Mouse (Mus musculus) activated CD4-positive, CD25-positive, alpha-beta regulatory T cell, adult 9 weeks (primary cell): Measurements from ENCODE around the gene Tmem184b. TPM values are rescaled to one million over a fixed set of nuclear protein-coding genes. Genes with fewer than 3 reads are reported as not detected.

Experiments
- polyA plus RNA-seq: library from polyadenylated mRNA; unstranded; fragments of 100-300 nt; shearing (Covaris generic); gene quantifications from one replicate; pipeline ENCODE4 v1.2.1, GENCODE M21; 2017

Tmem184b gene
- polyA plus RNA-seq, result 37.2 TPM

DNA sequence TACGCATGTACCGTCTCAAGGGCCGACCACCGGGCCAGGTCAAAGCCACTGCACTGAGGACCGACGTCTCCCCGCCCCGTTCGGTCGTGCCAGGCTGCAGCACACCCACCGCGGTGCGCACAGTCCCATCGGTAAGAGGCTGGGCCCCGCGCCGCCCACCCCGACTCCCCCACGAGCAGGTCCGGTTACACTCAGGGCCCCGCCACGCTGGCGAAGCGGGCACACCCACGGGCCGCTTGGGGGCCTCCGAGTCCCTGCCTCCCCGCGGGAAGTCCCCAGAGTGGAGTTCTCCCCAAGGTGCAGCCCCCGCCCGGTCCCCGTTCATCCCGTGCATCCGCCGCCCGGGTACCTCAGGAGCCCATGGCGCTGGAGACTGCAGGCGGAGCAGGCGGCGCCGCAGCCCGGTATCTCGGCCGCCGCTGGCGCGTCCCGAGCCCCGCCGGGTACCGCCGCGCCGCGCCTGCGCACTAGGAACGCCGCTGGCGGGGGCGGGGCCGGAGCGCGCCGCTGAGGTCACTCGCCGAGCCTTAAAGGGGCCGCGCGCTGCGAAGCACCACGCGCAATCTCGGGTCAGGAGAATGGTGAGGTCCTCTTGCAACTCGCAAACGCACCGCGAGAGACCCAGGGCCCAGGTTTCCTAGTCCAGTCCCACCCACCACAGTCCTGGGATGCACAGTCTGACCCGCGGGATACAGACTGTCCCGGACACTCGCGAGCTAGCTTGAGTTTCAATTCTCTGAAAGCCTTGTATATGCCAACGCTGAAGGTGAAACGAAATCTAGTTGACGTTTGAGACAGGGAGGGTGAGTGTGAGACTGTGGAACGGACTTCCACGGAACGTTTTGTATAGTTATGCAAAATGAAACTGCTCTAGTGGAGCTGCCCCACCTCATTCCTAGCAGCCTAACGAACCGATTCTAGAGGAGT lies at the start of gene Tmem184b:
Gene Tmem184b, minus strand, starts transcription at position 734 of the 927 bp plus-strand sequence.

DNA sequence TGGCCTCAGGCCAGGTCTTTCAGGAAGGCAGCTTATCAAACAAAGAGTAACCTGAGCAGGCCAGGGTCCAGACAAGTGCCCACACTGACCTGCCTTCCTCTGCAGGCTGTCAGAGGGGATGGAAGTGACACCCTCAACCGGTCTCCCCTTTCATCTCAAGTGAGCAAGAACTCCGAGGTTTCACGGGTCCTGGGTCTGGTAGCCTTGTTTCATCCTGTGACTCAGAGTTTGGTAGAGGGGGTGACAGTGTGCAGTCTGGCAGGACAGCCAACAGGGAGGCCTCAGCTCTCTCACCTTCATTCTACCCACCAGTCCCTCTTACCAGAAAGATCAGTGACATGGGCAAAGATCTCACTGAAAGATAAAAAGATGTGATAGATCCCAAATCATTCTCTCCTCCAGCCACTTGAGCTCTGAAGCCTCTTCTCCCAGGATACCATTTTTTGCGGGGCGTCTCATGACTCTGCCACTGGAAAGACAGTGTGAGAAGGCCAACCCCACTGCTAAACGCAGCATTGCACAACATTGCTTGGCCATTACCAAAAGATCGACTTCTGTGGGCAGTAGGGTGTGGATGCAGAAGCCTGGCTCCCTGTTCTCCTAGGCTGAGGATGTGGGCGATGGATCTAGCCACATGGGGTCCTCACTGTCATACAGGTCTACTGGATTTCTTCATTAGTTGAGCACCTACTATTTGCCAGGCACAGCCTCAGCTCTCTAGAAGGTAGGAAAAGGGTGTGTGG lies 57.1 kb downstream of the Tmem184b start, which contains the start of gene Maff:
Gene Maff, plus strand, starts transcription at position 571 of the 743 bp plus-strand sequence.

DNA sequence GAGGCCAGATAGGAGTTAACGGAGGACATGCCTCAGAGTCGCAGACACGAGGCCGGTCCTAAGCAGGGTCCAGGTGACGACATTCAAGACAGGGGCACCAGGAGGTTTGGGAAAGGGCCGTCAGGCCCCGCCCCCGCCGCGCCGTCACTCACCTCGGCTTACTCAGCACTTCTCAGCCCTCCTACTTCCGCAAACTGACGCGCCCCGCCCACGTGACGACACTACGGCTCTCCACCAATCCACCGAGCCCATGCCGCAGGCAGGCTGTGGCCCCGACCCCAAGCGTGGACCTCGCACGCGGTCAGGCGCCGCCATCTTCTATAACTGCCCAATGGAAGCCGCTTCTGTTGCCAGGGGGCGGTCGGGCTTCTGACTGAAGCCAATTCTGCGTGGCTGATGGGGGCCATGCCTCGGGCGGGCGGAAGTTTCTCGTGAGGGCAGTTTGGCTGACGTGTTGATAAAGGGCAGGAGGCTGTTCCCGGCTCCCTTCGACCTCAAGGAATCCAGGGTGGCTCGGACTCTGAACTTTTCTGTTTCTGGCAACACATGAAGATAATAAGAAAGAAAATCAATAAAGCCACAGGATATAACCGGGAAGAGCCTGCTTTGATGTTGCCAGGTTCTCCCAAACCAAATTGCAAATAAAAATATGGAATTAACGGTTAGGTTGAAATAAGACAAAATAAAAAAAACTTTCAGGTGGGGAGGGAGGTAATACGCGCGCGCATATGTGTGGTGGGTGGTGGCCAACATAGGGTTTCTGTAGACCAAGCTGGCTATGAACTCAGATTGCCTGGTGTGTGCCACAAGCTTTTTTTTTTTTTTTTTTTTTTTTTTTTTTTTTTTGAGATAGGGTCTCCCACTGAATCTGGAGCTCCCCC lies 75.1 kb downstream of the Tmem184b start, which contains the start of gene Pla2g6:
Gene Pla2g6, minus strand, starts transcription at position 333 of the 881 bp plus-strand sequence.

Other genes starting within 250 kb of the Tmem184b start
- gene Sox10, start 238.3 kb downstream of the Tmem184b start, polyA plus RNA-seq, result not detected
- 44.4 TPM for gene Pick1, start 174.4 kb downstream of the Tmem184b start, polyA plus RNA-seq
- not detected for gene Gm49486, start 174.2 kb downstream of the Tmem184b start, polyA plus RNA-seq
- gene Slc16a8, start 148.8 kb downstream of the Tmem184b start, polyA plus RNA-seq, result not detected
- gene Baiap2l2, start 118.0 kb downstream of the Tmem184b start, polyA plus RNA-seq, result not detected
- gene Pla2g6, start 75.2 kb downstream of the Tmem184b start, polyA plus RNA-seq, result 17.6 TPM
- 0.18 TPM for gene Maff, start 56.9 kb downstream of the Tmem184b start, polyA plus RNA-seq
- gene Csnk1e, start 52.0 kb upstream of the Tmem184b start, polyA plus RNA-seq, result 7.7 TPM
- not detected for gene Kcnj4, start 101.7 kb upstream of the Tmem184b start, polyA plus RNA-seq
- gene Kdelr3, start 112.8 kb upstream of the Tmem184b start, polyA plus RNA-seq, result 0.20 TPM
- 28.7 TPM for gene Ddx17, start 143.2 kb upstream of the Tmem184b start, polyA plus RNA-seq
- not detected for gene Dmc1, start 201.5 kb upstream of the Tmem184b start, polyA plus RNA-seq